Mouse (Mus musculus) macrophage (primary cell): ENCODE results near the gene Adgrl3. TPM values are rescaled to one million over a fixed set of nuclear protein-coding genes. Genes with fewer than 3 reads are reported as not detected.
"Not testable (repeated sequence)": the region's sequence is repeated elsewhere in the genome, so short reads cannot be mapped to it uniquely, and the experiment has no call there.

Source experiments
- H3K27ac ChIP-seq: fragments of 350-480 bp; formaldehyde crosslinking; 2 replicates; pipeline ENCODE4 v1.9.0; 2021
- H3K36me3 ChIP-seq: fragments of 350-480 bp; formaldehyde crosslinking; 2 replicates; pipeline ENCODE4 v1.9.0; 2021; ENCODE audit errors: inconsistent target
- H3K4me3 ChIP-seq: fragments of 350-480 bp; formaldehyde crosslinking; 2 replicates; pipeline ENCODE4 v1.9.0; 2021; ENCODE audit errors: inconsistent target
- H3K79me2 ChIP-seq: fragments of 350-480 bp; formaldehyde crosslinking; 2 replicates; pipeline ENCODE4 v1.9.0; 2021; ENCODE audit errors: inconsistent target
- WGBS: methylation state at CpG from one replicate; pipeline ENCODE4 v1.1.7; 2026; ENCODE audit warnings: inconsistent platforms; ENCODE audit not compliant: missing documents; 5-methylcytosine and 5-hydroxymethylcytosine counted together
- polyA plus RNA-seq: library from polyadenylated mRNA; stranded (reverse); fragments of 250-400 nt; gene quantifications from 3 replicates; pipeline ENCODE4 v1.2.4, GENCODE M21; 2018; ENCODE audit warnings: inconsistent platforms

Gene Adgrl3
- polyA plus RNA-seq, 1 experiment from 2014 or later = not detected

GRCm38 (mm10) chr5:81475971-81476606 is 456.2 kb downstream of the Adgrl3 start:
- 43% methylated on average over 8 of the region's 8 CpGs for WGBS
- H3K27ac ChIP-seq = no peak overlapping the region

GRCm38 (mm10) chr5:81480911-81481310 is 461.0 kb downstream of the Adgrl3 start:
- Histone ChIP-seq H3K36me3 (no peaks in the 10 kb centered on the region), H3K4me3 (no peak overlapping the region), H3K79me2 (no peaks in the 10 kb centered on the region), H3K27ac (no peak overlapping the region)
- WGBS = 93% methylated on average over 3 of the region's 3 CpGs

More at GRCm38 (mm10) chr5:81475971-81476606, 456.2 kb downstream of the Adgrl3 start:
- no peaks in the 10 kb centered on the region for H3K79me2 ChIP-seq
- H3K36me3 ChIP-seq = no peaks in the 10 kb centered on the region
- no peak overlapping the region for H3K4me3 ChIP-seq

- Histone ChIP-seq H3K79me2 (no peaks in the 10 kb centered on the region), H3K4me3 (no peak overlapping the region), H3K27ac (no peak overlapping the region), H3K36me3 (no peaks in the 10 kb centered on the region)
- 15% methylated on average over 3 of the region's 3 CpGs for WGBS
Measured at GRCm38 (mm10) chr5:81483890-81484289, 464.0 kb downstream of the Adgrl3 start.

- H3K4me3 ChIP-seq = no peak overlapping the region
- no peak overlapping the region for H3K27ac ChIP-seq
- H3K79me2 ChIP-seq = no peaks in the 10 kb centered on the region
- H3K36me3 ChIP-seq = no peaks in the 10 kb centered on the region
- WGBS = 82% methylated on average over 3 of the region's 3 CpGs
Measured at GRCm38 (mm10) chr5:81501076-81501475, 481.1 kb downstream of the Adgrl3 start.

- Histone ChIP-seq H3K4me3 (no peak overlapping the region), H3K36me3 (no peaks in the 10 kb centered on the region), H3K27ac (no peak overlapping the region), H3K79me2 (no peaks in the 10 kb centered on the region)
- 70% methylated on average over 5 of the region's 5 CpGs for WGBS
Measured at GRCm38 (mm10) chr5:81518720-81519496, 499.0 kb downstream of the Adgrl3 start.

GRCm38 (mm10) chr5:81519497-81520382 is 499.8 kb downstream of the Adgrl3 start:
- WGBS = 39% methylated on average over 11 of the region's 11 CpGs
- Histone ChIP-seq H3K79me2 (no peaks in the 10 kb centered on the region), H3K27ac (no peak overlapping the region), H3K4me3 (no peak overlapping the region), H3K36me3 (no peaks in the 10 kb centered on the region)

GRCm38 (mm10) chr5:81522760-81523159 is 502.8 kb downstream of the Adgrl3 start:
- H3K79me2 ChIP-seq = no peaks in the 10 kb centered on the region
- WGBS = 96% methylated on average over 4 of the region's 4 CpGs
- H3K27ac ChIP-seq = no peak overlapping the region
- no peak overlapping the region for H3K4me3 ChIP-seq
- H3K36me3 ChIP-seq = no peaks in the 10 kb centered on the region

GRCm38 (mm10) chr5:81524532-81524961 is 504.6 kb downstream of the Adgrl3 start:
- WGBS = 94% methylated on average over 12 of the region's 12 CpGs
- no peak overlapping the region for H3K27ac ChIP-seq
- H3K4me3 ChIP-seq = no peak overlapping the region
- H3K36me3 ChIP-seq = no peaks in the 10 kb centered on the region
- H3K79me2 ChIP-seq = no peaks in the 10 kb centered on the region

GRCm38 (mm10) chr5:81525326-81525725 is 505.4 kb downstream of the Adgrl3 start:
- Histone ChIP-seq H3K4me3 (no peak overlapping the region), H3K79me2 (no peaks in the 10 kb centered on the region), H3K27ac (no peak overlapping the region), H3K36me3 (no peaks in the 10 kb centered on the region)
- 83% methylated on average over 2 of the region's 2 CpGs for WGBS

- WGBS = 88% methylated on average over 4 of the region's 4 CpGs
- H3K36me3 ChIP-seq = no peaks in the 10 kb centered on the region
- H3K27ac ChIP-seq = no peak overlapping the region
- no peak overlapping the region for H3K4me3 ChIP-seq
- H3K79me2 ChIP-seq = no peaks in the 10 kb centered on the region
Measured at GRCm38 (mm10) chr5:81531639-81532038, 511.7 kb downstream of the Adgrl3 start.

- no peaks in the 10 kb centered on the region for H3K36me3 ChIP-seq
- H3K79me2 ChIP-seq = no peaks in the 10 kb centered on the region
- no peak overlapping the region for H3K27ac ChIP-seq
- no peak overlapping the region for H3K4me3 ChIP-seq
Measured at GRCm38 (mm10) chr5:81550211-81550610, 530.3 kb downstream of the Adgrl3 start.

- H3K79me2 ChIP-seq, H3K4me3 ChIP-seq, H3K36me3 ChIP-seq, H3K27ac ChIP-seq: not testable (repeated sequence)
- 92% methylated on average over 1 of the region's 2 CpGs for WGBS
Measured at GRCm38 (mm10) chr5:81555149-81555548, 535.2 kb downstream of the Adgrl3 start.

GRCm38 (mm10) chr5:81556008-81556407 is 536.1 kb downstream of the Adgrl3 start:
- WGBS = 84% methylated on average over 8 of the region's 8 CpGs
- H3K79me2 ChIP-seq = no peaks in the 10 kb centered on the region
- H3K27ac ChIP-seq = no peak overlapping the region
- no peaks in the 10 kb centered on the region for H3K36me3 ChIP-seq
- H3K4me3 ChIP-seq = no peak overlapping the region

- no peaks in the 10 kb centered on the region for H3K36me3 ChIP-seq
- H3K4me3 ChIP-seq = no peak overlapping the region
- 86% methylated on average over 6 of the region's 6 CpGs for WGBS
- no peak overlapping the region for H3K27ac ChIP-seq
- H3K79me2 ChIP-seq = no peaks in the 10 kb centered on the region
Measured at GRCm38 (mm10) chr5:81558965-81559364, 539.0 kb downstream of the Adgrl3 start.

- no peaks in the 10 kb centered on the region for H3K79me2 ChIP-seq
- H3K4me3 ChIP-seq = no peak overlapping the region
- H3K27ac ChIP-seq = no peak overlapping the region
- WGBS = 36% methylated on average over 1 of the region's 1 CpGs
- H3K36me3 ChIP-seq = no peaks in the 10 kb centered on the region
Measured at GRCm38 (mm10) chr5:81564294-81564693, 544.4 kb downstream of the Adgrl3 start.
